Comparison of ENCODE assay signal across 28 mouse cellular contexts in genomic region chr9:70238391-70238790, GRCm38 (mm10). TPM values are rescaled to one million over a fixed set of nuclear protein-coding genes. Genes with fewer than 3 reads are reported as not detected.
DNase-seq lines count a peak whose midpoint lies in the region; ATAC-seq and TF ChIP-seq lines count a peak whose summit lies in the region.
"Had no signal": no experiment of that assay in that cellular context is flagged by ENCODE, and none has a peak within 500 bp of the region (broad histone marks: within the 10 kb centered on the region; RNA-seq: fewer than 3 reads in every experiment).

No protein-coding gene starts in this region.

- H3K9me3 ChIP-seq in lung, embryonic 15.5 days: no peaks in the 10 kb centered on the region
- H3K9me3 ChIP-seq in stomach, embryonic 15.5 days: no peaks in the 10 kb centered on the region
- H3K9me3 ChIP-seq: embryonic facial prominence, embryonic 10.5 days; embryonic facial prominence, embryonic 13.5 days; forebrain, embryonic 12.5 days; forebrain, embryonic 15.5 days; heart, embryonic 12.5 days; heart, embryonic 15.5 days; hindbrain, embryonic 10.5 days; hindbrain, embryonic 13.5 days had no signal

- no peak for TF ChIP-seq CTCF in spleen, adult 2 months (IDR thresholded peaks at IDR 0.05; ENCODE audit: extremely low read depth, insufficient read depth, insufficient read length, insufficient replicate concordance)

- 66% methylated on average over 6 of the region's 6 CpGs for WGBS in lung, embryonic 15.5 days
- WGBS in spleen, adult 2 months: 89% methylated on average over 6 of the region's 6 CpGs
- WGBS in stomach, embryonic 15.5 days: 74% methylated on average over 6 of the region's 6 CpGs

- no peak for ATAC-seq in lung, embryonic 15.5 days (ENCODE audit: borderline replicate concordance, extremely low read depth, low FRiP score, low TSS enrichment)
- no peak for ATAC-seq in stomach, embryonic 15.5 days (ENCODE audit: insufficient read depth, low FRiP score, low read depth)
- ATAC-seq: forebrain, embryonic 15.5 days had no signal

- H3K27ac ChIP-seq in lung, embryonic 15.5 days: peak overlapping the region; percentile 81
- peak overlapping the region; percentile 36 for H3K27ac ChIP-seq in spleen, adult 2 months (ENCODE audit: insufficient read depth, low read length)
- H3K27ac ChIP-seq in stomach, embryonic 15.5 days: peak overlapping the region; percentile 45; the same call in 1 of the 2 replicates
- H3K27ac ChIP-seq: embryonic facial prominence, embryonic 10.5 days; embryonic facial prominence, embryonic 13.5 days; forebrain, embryonic 12.5 days; forebrain, embryonic 15.5 days; heart, embryonic 15.5 days; hindbrain, embryonic 10.5 days; hindbrain, embryonic 13.5 days had no signal

- TF ChIP-seq POLR2A in spleen, adult 2 months (IDR thresholded peaks at IDR 0.05; ENCODE audit: low read depth, low read length): no peak

- no peaks in the 10 kb centered on the region for H3K27me3 ChIP-seq in lung, embryonic 15.5 days
- H3K27me3 ChIP-seq in spleen, adult 2 months (ENCODE audit: control insufficient read depth, insufficient read depth, low read length): no peaks in the 10 kb centered on the region
- H3K27me3 ChIP-seq in stomach, embryonic 15.5 days (replicated peaks): no peaks in the 10 kb centered on the region
- H3K27me3 ChIP-seq: embryonic facial prominence, embryonic 13.5 days; forebrain, embryonic 12.5 days; forebrain, embryonic 15.5 days; heart, embryonic 12.5 days; heart, embryonic 15.5 days; hindbrain, embryonic 13.5 days had no signal

- 0 out of 2 replicates have a peak overlapping the region, but pooled peaks have one; percentile 23 for H3K4me2 ChIP-seq in lung, embryonic 15.5 days
- no peak overlapping the region for H3K4me2 ChIP-seq in stomach, embryonic 15.5 days
- H3K4me2 ChIP-seq: embryonic facial prominence, embryonic 13.5 days; forebrain, embryonic 12.5 days; forebrain, embryonic 15.5 days; heart, embryonic 12.5 days; heart, embryonic 15.5 days; hindbrain, embryonic 13.5 days had no signal

- no peak for DNase-seq in lung, postnatal 14 days
- DNase-seq in spleen, adult 2 months (ENCODE audit: low read depth in 1 of 2, low spot score in 2 of 2): no peak
- DNase-seq in spleen, postnatal 36 days (ENCODE audit: low spot score in 2 of 2): no peak
- DNase-seq in thymus, postnatal 10 days (ENCODE audit: low spot score in 2 of 2): no peak
- no peak for DNase-seq in layer of hippocampus, adult 11-12 months (ENCODE audit: low spot score)
- DNase-seq: adrenal gland, adult 2 months; adrenal gland, postnatal 14 days; B cell, adult 2 months; cerebellum, adult 11 months; cerebellum, adult 8-10 months; cerebellum, postnatal 10 days; cerebellum, postnatal 36 days; embryo, embryonic 11 days; gastrocnemius, postnatal 25 days; heart, adult 18-20 months; heart, postnatal 10 days; heart, postnatal 36 days had no signal

- no peak overlapping the region for H3K9ac ChIP-seq in lung, embryonic 15.5 days
- H3K9ac ChIP-seq in stomach, embryonic 15.5 days: no peak overlapping the region
- H3K9ac ChIP-seq: embryonic facial prominence, embryonic 13.5 days; forebrain, embryonic 12.5 days; forebrain, embryonic 15.5 days; heart, embryonic 12.5 days; heart, embryonic 15.5 days; hindbrain, embryonic 13.5 days had no signal

- no peak overlapping the region for H3K4me3 ChIP-seq in lung, embryonic 15.5 days
- no peak overlapping the region for H3K4me3 ChIP-seq in spleen, adult 2 months (ENCODE audit: extremely low read depth, insufficient read depth, insufficient read length)
- no peak overlapping the region for H3K4me3 ChIP-seq in stomach, embryonic 15.5 days (replicated peaks)
- H3K4me3 ChIP-seq: embryonic facial prominence, embryonic 10.5 days; embryonic facial prominence, embryonic 13.5 days; erythroblast, embryonic 14.5 days; forebrain, embryonic 12.5 days; forebrain, embryonic 15.5 days; heart, embryonic 12.5 days; heart, embryonic 15.5 days; hindbrain, embryonic 10.5 days; hindbrain, embryonic 13.5 days had no signal

- H3K4me1 ChIP-seq in lung, embryonic 15.5 days: peaks cover 81% of the 10 kb centered on the region
- H3K4me1 ChIP-seq in spleen, adult 2 months (ENCODE audit: control insufficient read depth, insufficient read depth, insufficient read length): peaks cover 44% of the 10 kb centered on the region
- H3K4me1 ChIP-seq in stomach, embryonic 15.5 days: peaks cover 38% of the 10 kb centered on the region
- H3K4me1 ChIP-seq: forebrain, embryonic 12.5 days; forebrain, embryonic 15.5 days; hindbrain, embryonic 13.5 days had no signal

- H3K36me3 ChIP-seq in lung, embryonic 15.5 days: no peaks in the 10 kb centered on the region
- no peaks in the 10 kb centered on the region; the same call in 1 of the 2 replicates for H3K36me3 ChIP-seq in spleen, adult 2 months (ENCODE audit: control insufficient read depth, insufficient read depth, low read length)
- no peaks in the 10 kb centered on the region for H3K36me3 ChIP-seq in stomach, embryonic 15.5 days
- H3K36me3 ChIP-seq: embryonic facial prominence, embryonic 10.5 days; embryonic facial prominence, embryonic 13.5 days; forebrain, embryonic 12.5 days; forebrain, embryonic 15.5 days; heart, embryonic 12.5 days; heart, embryonic 15.5 days; hindbrain, embryonic 10.5 days; hindbrain, embryonic 13.5 days had no signal

RNA-seq across cellular contexts. Expression of gene Myo1e, which starts 31.2 kb away (rescaled TPM):
- polyA plus RNA-seq in lung, embryonic 15.5 days (2015; fragmentation: Nextera tagmentation; extraction: Ambion mirVana): 36.3 and 40.3 TPM in 2 replicates
- 15.4 and 16.6 TPM in 2 replicates for polyA plus RNA-seq in spleen, adult 2 months (2012; rRNA removed)
- polyA plus RNA-seq in stomach, embryonic 15.5 days (2015; fragmentation: Nextera tagmentation; extraction: Ambion mirVana): 24.2 and 28.2 TPM in 2 replicates
